Mouse (Mus musculus) E14TG2a.4 (cell line): Measurements from ENCODE around the gene Asb2.

ENCODE experiments used
- CTCF ChIP-seq: conservative IDR thresholded peaks from 2 replicates; pipeline ENCODE4 v1.5.1; 2014; ENCODE audit warnings: low read length
- NANOG ChIP-seq: IDR thresholded peaks from 2 replicates; pipeline ENCODE4 v1.6.1; 2014; ENCODE audit warnings: borderline replicate concordance, low read length, mixed read lengths

GRCm38 (mm10) chr12:103371711-103372110, 15.9 kb upstream of the Asb2 start:
- TF ChIP-seq CTCF (peak; percentile 96), NANOG (no peak)
